Mouse (Mus musculus) liver, adult 2 months (tissue): Measurements from ENCODE around the gene Otulinl.

ENCODE experiments used
- CTCF ChIP-seq: fragments of 200-500 bp; IDR thresholded peaks from 2 replicates; pipeline ENCODE4 v1.5.1; 2011; ENCODE audit warnings: low read depth, low read length, control low read depth
- POLR2A ChIP-seq: fragments of 200-500 bp; IDR thresholded peaks from 2 replicates; pipeline ENCODE4 v1.6.1; 2011; ENCODE audit warnings: low read length, control low read depth; ENCODE audit not compliant: insufficient read depth; ENCODE audit errors: extremely low read depth

GRCm38 (mm10) chr15:27669276-27669675 is 12.1 kb downstream of the Otulinl start:
- no peak for TF ChIP-seq CTCF
- TF ChIP-seq POLR2A: no peak
